Mouse (Mus musculus) forebrain, embryonic 10.5 days (tissue): ENCODE measurements at regions not wholly inside any gene's neighbourhood (a gene's known extent, or its start where the extent isn't known, plus 50 kb on each side); places are given as distances from the start of the nearest gene placed in this dataset.

Experiments
- DNase-seq: peaks from one replicate; pipeline ENCODE4 v3.0.0-alpha.2; 2017; ENCODE audit warnings: low spot score; ENCODE audit errors: extremely low spot score
- H3K27ac ChIP-seq: fragments of 300-500 bp; sonication (generic); 2 replicates; pipeline ENCODE4 v1.5.1; 2016; ENCODE audit warnings: mild to moderate bottlenecking
- H3K27me3 ChIP-seq: fragments of 300-500 bp; sonication (generic); 2 replicates; pipeline ENCODE4 v1.6.1; 2016; ENCODE audit warnings: mild to moderate bottlenecking; ENCODE audit not compliant: poor library complexity, severe bottlenecking
- H3K36me3 ChIP-seq: fragments of 300-500 bp; sonication (generic); replicated peaks from 2 replicates; pipeline ENCODE4 v1.6.1; 2016; ENCODE audit warnings: mild to moderate bottlenecking, moderate library complexity
- H3K4me1 ChIP-seq: fragments of 300-500 bp; sonication (generic); 2 replicates; pipeline ENCODE4 v1.6.1; 2016
- H3K4me3 ChIP-seq: fragments of 300-500 bp; sonication (generic); 2 replicates; pipeline ENCODE4 v1.5.1; 2016; ENCODE audit warnings: mild to moderate bottlenecking, moderate library complexity
- H3K9me3 ChIP-seq: fragments of 300-500 bp; sonication (generic); 2 replicates; pipeline ENCODE4 v1.6.1; 2016; ENCODE audit warnings: mild to moderate bottlenecking, moderate library complexity
- WGBS: fragments of 180-500 bp; shearing (Covaris S2); methylation state at CpG from one replicate; pipeline ENCODE4 v1.1.7; 2016; 5-methylcytosine and 5-hydroxymethylcytosine counted together

DNA sequence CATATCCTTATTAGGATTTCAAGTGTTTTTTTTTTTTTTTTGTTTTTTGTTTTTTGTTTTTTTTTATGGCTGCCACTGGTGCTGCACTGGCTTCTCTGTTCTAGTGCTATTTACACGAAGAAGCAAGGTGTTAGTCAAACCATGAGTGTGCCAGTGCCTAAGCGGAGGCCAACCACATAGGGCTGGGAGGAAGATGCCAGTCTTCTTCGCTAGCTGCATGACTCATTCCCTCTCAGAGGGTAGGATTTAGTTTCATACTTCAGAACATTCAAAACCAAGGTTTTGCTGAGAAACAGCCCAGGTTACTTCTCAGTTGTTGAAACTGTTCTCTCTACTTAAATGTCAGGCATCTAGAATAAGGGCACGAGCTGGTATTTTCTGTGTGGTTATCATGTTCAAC lies 72.6 kb downstream of the Icos start:
- Histone ChIP-seq H3K9me3 (no peaks in the 10 kb centered on the region), H3K27me3 (peaks cover 10% of the 10 kb centered on the region), H3K36me3 (no peaks in the 10 kb centered on the region), H3K4me3 (no peak overlapping the region), H3K27ac (no peak overlapping the region), H3K4me1 (no peaks in the 10 kb centered on the region)
- WGBS: 88% methylated on average over 4 of the region's 4 CpGs
- no peak for DNase-seq

DNA sequence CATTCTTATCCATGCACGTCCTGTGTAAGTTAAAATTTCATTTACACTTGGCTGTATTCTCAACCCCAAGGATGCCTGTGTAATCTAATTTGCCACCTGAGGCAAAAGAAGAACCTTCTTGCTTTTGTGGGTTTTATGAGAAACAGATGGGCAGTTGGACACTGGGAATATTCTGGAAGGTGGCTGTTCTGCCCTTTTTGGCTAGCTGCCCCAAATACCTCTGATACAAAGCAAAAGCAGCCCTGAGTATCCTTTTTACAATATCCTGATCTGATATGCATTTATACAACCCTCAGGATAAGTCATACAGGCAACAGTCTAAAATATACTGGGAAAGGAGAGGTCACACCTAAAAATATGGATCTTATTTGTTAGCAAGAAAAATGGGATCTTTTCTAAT lies 75.9 kb downstream of the Icos start:
- no peak for DNase-seq
- 49% methylated on average over 1 of the region's 1 CpGs for WGBS

GRCm38 (mm10) chr1:61054391-61054790 lies 76.7 kb downstream of the Icos start:
- no peak overlapping the region for H3K27ac ChIP-seq
- no peak for DNase-seq
- 90% methylated on average over 6 of the region's 6 CpGs for WGBS
- H3K4me3 ChIP-seq: no peak overlapping the region
- H3K4me1 ChIP-seq: no peaks in the 10 kb centered on the region
- peaks cover 10% of the 10 kb centered on the region for H3K27me3 ChIP-seq
- no peaks in the 10 kb centered on the region for H3K36me3 ChIP-seq
- no peaks in the 10 kb centered on the region for H3K9me3 ChIP-seq

More for the DNA sequence above, 75.9 kb downstream of the Icos start:
- Histone ChIP-seq H3K4me1 (no peaks in the 10 kb centered on the region), H3K36me3 (no peaks in the 10 kb centered on the region), H3K9me3 (no peaks in the 10 kb centered on the region), H3K27me3 (peaks cover 10% of the 10 kb centered on the region), H3K4me3 (no peak overlapping the region), H3K27ac (no peak overlapping the region)

DNA sequence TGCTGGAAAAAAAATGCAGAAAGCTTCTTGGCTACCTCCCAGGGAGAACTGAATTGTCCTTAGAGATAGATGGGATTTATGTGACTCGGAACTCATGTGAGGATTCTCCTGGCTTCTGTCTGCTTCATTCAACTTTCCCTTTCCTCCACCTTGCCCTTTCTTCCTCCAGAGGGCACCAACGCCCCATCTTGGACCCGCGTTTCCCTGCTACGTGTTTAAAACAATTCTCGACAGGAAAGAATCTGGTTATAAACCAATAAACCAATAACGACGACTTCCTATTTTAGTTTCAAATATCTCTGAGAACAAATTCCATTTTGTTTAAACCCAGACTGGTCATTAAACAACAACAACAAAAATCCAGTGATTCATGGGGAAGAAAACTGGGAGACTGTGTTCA lies 77.4 kb downstream of the Icos start:
- peak; percentile 51 for DNase-seq
- Histone ChIP-seq H3K4me1 (no peaks in the 10 kb centered on the region), H3K4me3 (no peak overlapping the region; the same call in 1 of the 2 replicates), H3K36me3 (no peaks in the 10 kb centered on the region), H3K27ac (no peak overlapping the region), H3K27me3 (peaks cover 10% of the 10 kb centered on the region), H3K9me3 (no peaks in the 10 kb centered on the region)
- 17% methylated on average over 8 of the region's 8 CpGs for WGBS

DNA sequence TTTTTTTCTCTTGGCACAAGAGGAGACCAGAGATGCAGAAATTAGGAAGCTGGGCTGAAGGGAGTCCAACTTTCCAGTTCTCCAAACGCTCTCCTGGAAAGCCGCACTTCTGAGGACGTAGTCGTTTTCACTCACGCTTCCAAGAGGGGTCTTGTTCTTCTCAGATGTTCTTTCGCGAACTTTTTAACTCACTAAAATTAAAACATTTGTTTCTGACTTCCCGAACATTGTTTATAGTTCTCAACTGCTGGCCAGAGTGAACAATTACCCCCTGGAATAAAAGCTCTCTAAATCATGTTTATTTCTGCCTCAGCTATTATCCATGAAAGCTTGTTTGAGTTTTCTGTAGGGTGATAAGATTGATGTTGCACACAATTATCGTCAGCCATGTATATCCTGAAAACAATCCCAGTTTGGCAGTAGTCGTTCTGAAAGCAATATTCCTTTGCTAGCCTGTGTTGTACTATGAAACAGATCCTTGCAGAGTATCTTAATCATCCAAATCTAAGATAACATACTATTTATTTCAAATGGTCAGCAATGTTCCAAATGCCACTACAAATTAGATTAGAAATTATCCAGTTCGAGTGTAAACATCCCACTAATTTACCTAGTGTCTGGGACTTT lies 82.3 kb downstream of the Icos start:
- 84% methylated on average over 11 of the region's 11 CpGs for WGBS
- no peak for DNase-seq
- Histone ChIP-seq H3K27me3 (no peaks in the 10 kb centered on the region), H3K4me3 (no peak overlapping the region), H3K36me3 (no peaks in the 10 kb centered on the region), H3K9me3 (no peaks in the 10 kb centered on the region), H3K27ac (no peak overlapping the region), H3K4me1 (no peaks in the 10 kb centered on the region)

- H3K4me3 ChIP-seq: no peak overlapping the region
Observed at GRCm38 (mm10) chr1:61061892-61062460, 84.2 kb downstream of the Icos start.

GRCm38 (mm10) chr1:61068112-61068511 lies 90.4 kb downstream of the Icos start:
- Histone ChIP-seq H3K27me3 (no peaks in the 10 kb centered on the region), H3K9me3 (no peaks in the 10 kb centered on the region), H3K4me3 (no peak overlapping the region), H3K36me3 (no peaks in the 10 kb centered on the region), H3K27ac (no peak overlapping the region), H3K4me1 (no peaks in the 10 kb centered on the region)
- WGBS: 85% methylated on average over 6 of the region's 6 CpGs
- no peak for DNase-seq

More at GRCm38 (mm10) chr1:61061892-61062460, 84.2 kb downstream of the Icos start:
- WGBS: 66% methylated on average over 3 of the region's 3 CpGs
- H3K4me1 ChIP-seq: no peaks in the 10 kb centered on the region
- no peak overlapping the region for H3K27ac ChIP-seq
- no peaks in the 10 kb centered on the region for H3K36me3 ChIP-seq
- H3K27me3 ChIP-seq: no peaks in the 10 kb centered on the region
- H3K9me3 ChIP-seq: no peaks in the 10 kb centered on the region
- no peak for DNase-seq

GRCm38 (mm10) chr1:61074127-61074526 lies 96.4 kb downstream of the Icos start:
- no peak for DNase-seq
- H3K27me3 ChIP-seq: no peaks in the 10 kb centered on the region
- WGBS: 57% methylated on average over 2 of the region's 2 CpGs

GRCm38 (mm10) chr1:61075335-61075734 lies 97.6 kb downstream of the Icos start:
- no peak for DNase-seq
- H3K4me3 ChIP-seq: no peak overlapping the region
- no peak overlapping the region for H3K27ac ChIP-seq
- H3K27me3 ChIP-seq: no peaks in the 10 kb centered on the region
- H3K4me1 ChIP-seq: peaks cover 5% of the 10 kb centered on the region
- no peaks in the 10 kb centered on the region for H3K36me3 ChIP-seq
- WGBS: 86% methylated on average over 1 of the region's 1 CpGs
- H3K9me3 ChIP-seq: no peaks in the 10 kb centered on the region

More at GRCm38 (mm10) chr1:61074127-61074526, 96.4 kb downstream of the Icos start:
- Histone ChIP-seq H3K36me3 (no peaks in the 10 kb centered on the region), H3K4me3 (no peak overlapping the region), H3K4me1 (peaks cover 5% of the 10 kb centered on the region), H3K27ac (no peak overlapping the region), H3K9me3 (no peaks in the 10 kb centered on the region)

DNA sequence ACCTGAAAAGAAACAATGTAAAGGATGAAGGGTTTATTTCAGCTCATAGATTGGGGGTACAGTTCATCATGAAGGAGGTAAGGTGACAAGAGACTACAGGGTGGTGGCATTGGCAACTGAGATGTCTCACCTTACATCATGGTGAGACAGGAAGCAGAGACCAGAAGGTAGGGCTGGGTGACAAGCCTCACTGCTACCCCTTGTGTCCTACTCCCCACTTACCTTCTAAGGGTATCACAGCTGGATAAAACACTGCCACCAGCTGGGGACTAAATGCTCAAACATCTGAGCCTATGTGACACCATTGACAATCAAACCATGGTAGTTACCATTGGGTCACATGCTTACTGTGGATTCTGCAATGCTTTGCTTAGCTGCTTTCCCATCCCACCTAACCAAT lies 107.0 kb downstream of the Icos start:
- Histone ChIP-seq H3K36me3 (no peaks in the 10 kb centered on the region), H3K27me3 (no peaks in the 10 kb centered on the region; the same call in 1 of the 2 replicates), H3K4me3 (no peak overlapping the region), H3K9me3 (no peaks in the 10 kb centered on the region), H3K27ac (no peak overlapping the region), H3K4me1 (peaks cover 6% of the 10 kb centered on the region)
- no peak for DNase-seq

- Histone ChIP-seq H3K27ac (no peak overlapping the region), H3K36me3 (no peaks in the 10 kb centered on the region), H3K4me1 (peaks cover 13% of the 10 kb centered on the region), H3K4me3 (no peak overlapping the region), H3K27me3 (no peaks in the 10 kb centered on the region; the same call in 1 of the 2 replicates), H3K9me3 (no peaks in the 10 kb centered on the region)
- WGBS: 86% methylated on average over 5 of the region's 5 CpGs
- no peak for DNase-seq
Observed at GRCm38 (mm10) chr1:61086811-61087210, 109.1 kb downstream of the Icos start.

DNA sequence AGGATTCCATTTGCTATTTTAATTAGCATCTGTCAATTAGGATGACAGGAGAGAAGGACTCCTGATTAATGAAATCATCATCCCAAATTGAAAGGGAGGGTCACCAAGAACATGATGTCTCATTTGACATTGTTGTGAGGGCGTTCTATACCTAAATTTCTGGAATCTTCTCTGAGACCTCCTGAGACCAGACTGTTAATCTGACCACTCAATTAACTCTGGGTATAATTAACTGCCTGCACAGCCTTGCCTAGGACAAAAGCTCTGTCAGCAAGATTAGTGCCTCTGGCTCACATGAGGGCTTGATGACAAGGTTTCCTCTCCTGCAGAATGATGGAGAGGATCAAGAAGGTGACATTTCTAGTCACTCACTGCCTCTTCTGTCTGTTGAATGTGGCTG lies 113.1 kb downstream of the Icos start:
- Histone ChIP-seq H3K27ac (0 out of 2 replicates have a peak overlapping the region, but pooled peaks have one; percentile 18), H3K4me3 (no peak overlapping the region), H3K9me3 (no peaks in the 10 kb centered on the region), H3K36me3 (no peaks in the 10 kb centered on the region), H3K27me3 (no peaks in the 10 kb centered on the region; the same call in 1 of the 2 replicates), H3K4me1 (peaks cover 26% of the 10 kb centered on the region)
- WGBS: 30% methylated on average over 1 of the region's 1 CpGs
- DNase-seq: no peak

DNA sequence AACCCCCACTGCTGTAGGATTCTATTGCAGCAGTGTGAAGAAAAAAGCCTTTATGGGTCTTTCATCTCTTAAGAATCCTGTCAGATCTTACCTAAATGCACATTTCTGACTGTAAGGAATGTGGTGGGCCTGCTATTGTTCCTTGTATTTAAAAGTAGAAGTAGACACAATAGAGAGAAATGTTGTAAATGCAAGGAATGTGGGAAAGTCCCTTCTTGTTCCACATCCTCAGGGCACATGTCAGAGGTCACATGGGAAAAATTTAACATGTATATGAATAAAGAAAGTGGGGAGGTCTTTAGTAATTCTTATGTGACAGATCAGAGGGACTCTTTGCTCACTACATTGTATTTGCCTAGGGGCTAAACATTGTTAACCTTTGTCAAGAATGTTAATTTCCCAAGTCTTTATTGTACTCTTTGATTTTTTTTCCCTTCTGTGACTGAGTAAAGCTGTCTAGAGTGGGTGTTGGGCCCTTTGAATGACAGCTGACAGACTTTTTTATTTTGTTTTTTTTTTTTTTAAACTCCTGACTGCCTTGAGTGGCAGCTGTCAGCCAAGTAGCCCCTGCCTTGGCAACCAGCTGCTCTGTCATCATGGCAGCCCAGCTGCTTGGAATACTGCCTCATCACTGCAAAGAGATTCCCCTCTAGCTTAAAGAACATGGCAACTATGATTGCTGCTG lies 117.9 kb downstream of the Icos start:
- DNase-seq: no peak
- Histone ChIP-seq H3K4me1 (peaks cover 34% of the 10 kb centered on the region), H3K36me3 (no peaks in the 10 kb centered on the region), H3K27ac (no peak overlapping the region), H3K9me3 (no peaks in the 10 kb centered on the region), H3K27me3 (no peaks in the 10 kb centered on the region), H3K4me3 (no peak overlapping the region)
